Mouse (Mus musculus) c-Kit-positive CD71-positive TER-119-positive erythroid progenitor cells, embryonic 14.5 days (primary cell): ENCODE data around the gene Ccdc9.
"Not testable (repeated sequence)": the region's sequence is repeated elsewhere in the genome, so short reads cannot be mapped to it uniquely, and the experiment has no call there.

Experiments
- DNase-seq: peaks from one replicate; pipeline ENCODE4 v3.0.0-alpha.2; 2013; ENCODE audit warnings: low spot score

The Ccdc9 gene

DNA sequence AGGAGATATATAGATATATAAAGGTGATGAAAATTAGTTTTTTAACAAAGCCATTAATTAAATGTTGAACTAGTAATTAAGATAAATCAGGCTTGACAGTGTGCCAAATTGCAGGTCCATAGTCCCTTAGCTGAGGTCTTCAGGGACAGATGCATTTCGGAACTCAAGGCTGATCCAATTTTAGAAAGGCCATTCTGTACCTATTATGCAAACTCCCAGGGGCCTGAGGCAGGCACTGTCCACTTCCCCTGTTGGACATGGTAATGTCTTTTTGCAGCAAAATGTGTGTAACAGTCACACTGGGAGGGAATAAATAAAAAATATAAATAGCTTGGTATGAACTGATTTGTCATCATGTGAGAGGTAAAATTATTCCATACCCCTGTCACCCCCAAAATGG is 15.5 kb downstream of the Ccdc9 start:
- no peak for DNase-seq

DNA sequence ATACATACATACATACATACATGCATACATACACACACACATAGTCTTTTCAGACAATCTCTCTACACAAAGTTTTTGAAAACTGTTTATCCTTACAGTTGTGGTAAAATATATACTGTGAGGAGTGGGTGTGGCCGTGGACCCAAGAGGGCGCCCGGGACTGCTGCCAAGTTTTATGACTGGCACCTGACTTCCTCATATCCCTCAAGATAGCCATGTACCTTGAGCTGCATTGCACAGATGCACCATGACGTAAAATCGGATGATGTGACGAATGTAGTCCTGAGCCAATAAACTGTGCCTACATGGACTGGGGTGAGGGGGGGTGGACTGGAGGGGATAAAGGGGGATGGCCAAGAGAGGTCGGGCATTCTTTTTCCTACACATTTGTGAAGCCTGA is 20.0 kb downstream of the Ccdc9 start:
- not testable (repeated sequence) for DNase-seq

DNA sequence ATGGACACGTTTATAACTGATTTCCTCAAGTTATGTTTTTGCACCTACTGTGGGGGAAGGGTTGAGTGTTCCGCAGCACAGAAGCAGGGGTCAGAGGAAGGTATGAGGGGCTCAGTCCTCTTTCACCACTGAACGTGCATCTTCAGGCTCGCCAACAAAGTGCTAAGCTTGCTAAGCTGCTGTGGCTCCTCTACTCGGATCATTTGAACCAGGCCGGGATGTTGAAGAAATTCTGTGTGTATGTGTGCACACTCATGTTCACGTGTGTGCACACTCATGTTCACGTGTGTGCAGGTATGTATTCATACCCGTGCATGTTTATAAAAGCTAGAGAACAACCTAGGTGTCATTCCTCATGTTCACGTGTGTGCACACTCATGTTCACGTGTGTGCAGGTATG is 20.7 kb downstream of the Ccdc9 start:
- no peak for DNase-seq

DNA sequence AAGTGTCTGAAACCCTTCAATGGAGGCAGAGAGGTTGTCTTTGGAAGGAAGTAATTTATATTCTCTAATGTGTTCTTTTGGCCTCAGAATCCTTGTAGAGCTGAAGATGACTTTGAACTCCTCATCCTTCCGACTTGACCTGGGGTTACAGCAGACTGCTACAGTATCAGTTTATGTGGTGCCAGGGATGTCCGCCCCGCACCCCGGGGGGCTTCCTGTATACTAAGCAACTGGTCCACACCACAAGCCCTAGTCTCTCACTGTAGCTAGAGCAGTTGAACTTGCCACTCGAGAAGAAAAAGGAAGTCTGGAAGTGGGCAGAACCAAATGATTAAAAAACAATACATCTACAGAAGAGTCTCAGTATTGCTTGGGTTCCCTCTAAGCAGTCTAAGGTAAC is 22.8 kb downstream of the Ccdc9 start:
- no peak for DNase-seq

DNA sequence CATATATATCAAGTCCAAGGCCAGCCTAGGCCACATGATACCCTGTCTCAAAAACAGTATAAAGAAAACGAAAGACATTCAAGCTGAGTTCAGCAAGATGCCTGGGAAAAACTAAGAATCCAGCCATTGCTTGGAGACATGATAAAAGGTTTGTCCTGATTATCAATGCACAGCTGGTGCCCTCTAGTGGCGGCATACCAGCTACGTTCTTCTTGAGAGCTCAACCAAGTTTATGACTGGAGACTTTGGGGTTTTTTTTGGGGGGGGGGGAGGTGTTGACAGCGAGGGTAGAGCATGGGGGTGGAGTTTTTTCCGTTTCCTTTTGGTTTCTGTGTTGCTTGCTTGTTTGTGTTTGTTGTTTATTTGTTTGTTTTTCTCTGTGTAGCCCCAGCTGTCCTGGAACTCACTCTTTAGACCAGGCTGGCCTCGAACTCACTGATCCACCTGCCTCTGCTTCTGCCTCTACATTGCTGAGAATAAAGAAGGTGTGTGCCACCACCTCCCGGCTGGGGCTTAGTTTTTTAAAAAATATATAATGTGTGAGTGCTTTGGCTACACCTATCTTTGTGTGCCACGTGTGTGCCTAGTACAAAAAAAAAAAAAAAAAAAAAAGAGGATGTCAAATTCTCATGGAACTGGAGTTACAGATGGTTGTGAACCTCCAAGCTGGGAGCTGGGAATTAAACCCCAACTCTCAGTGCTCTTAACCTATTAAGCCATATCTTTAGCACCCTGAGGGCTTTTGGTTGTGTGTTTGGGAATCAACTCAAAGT is 23.4 kb downstream of the Ccdc9 start:
- DNase-seq, result peak; percentile 84

DNA sequence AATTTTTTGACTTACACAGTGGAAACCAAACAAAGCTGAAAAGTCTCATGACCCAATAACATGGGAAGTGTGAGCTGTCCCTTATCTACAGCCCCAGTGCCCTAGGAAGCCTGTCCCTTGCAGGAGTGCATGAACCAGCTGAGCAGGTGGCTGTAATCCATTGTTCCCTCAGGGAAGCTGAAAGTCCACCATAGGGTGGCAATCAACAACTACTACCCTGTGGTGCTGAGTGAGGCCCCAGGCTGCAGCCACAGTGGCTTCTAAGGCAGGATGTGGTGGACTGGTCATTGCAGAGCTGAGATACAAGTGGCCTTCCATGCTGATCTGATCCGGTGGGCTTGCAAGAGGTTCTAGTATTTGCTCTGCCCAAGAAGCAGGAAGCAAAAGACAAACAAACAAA is 25.5 kb downstream of the Ccdc9 start:
- DNase-seq, result no peak

DNA sequence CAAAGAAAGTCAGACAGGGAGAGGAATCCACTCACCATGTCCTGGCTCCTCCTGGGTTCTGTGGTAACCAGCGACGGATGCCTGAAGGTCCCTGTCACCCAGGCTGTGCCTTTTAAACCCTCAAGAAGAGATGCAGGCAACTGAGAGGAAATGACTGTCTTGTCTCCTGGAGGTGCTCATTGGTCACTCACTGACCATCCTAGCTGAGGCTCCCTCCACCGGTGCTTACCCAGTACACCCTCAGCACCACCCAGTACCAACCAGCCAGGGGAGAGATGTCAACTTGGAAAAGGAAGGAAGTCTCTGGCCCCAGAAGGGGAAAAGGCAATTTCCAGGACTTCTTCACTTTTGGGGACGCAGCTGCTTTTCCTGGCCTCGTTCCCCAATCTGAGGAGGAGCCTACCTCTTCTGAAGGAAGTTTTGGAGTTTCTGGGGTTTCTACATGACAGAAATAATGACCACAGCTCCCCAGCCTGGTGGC is 27.4 kb downstream of the Ccdc9 start, which contains the start of gene C5ar1:
Gene C5ar1 (minus strand): TSS at position 431 of the 481 bp plus-strand sequence.
- no peak for DNase-seq

DNA sequence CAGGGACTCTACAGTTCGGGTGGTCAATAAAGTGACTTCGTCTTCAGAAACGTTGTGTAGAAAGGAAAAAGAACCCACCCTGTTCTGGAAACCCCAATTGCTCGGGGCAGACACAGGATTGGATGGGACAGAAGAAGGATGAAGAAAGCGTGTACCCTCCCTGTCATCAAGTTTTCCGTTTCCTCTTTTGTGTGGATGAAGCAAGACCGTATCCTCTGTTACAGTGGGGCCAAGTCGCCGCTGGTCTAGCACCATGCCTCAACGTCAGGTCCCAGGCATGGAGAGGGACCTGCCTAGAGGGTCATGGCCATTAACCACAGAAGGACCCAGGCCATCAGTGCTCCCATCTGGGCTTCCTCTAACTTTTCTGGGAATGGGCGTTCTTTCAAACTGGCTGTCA is 28.8 kb downstream of the Ccdc9 start:
- no peak for DNase-seq

DNA sequence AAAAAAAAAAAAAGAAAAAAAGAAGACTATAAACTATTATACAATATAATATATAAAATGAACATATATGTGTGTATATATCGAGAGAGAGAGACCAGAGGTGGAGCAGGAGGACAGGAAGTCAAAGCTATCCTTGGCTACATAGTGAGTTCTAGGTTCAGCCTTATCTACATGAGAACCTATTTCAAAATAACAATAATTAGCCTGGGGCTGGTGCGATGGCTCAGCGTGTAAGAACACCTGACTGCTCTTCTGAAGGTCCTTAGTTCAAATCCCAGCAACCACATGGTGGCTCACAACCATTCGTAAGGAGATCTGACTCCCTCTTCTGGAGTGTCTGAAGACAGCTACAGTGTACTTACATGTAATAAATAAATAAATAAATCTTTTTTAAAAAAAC is 30.6 kb downstream of the Ccdc9 start:
- not testable (repeated sequence) for DNase-seq

DNA sequence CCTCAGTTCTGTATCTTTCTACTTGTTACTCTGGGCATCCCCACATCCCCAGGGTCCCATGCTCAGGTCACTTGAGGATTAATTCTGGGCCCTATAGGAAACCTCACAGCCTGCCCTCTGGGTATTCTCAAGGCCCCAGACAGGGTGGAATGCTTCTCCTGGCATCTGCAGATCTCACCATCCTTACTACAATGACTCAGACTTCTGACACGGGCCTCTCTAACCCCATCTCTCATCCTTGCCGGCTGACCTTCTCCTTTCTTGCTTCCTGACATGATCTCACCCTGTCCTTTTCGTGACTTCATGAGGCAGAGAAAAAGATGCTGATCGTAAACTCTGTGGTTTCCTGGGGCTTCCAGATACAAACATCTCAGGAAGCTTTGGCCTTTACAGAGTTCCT is 32.4 kb downstream of the Ccdc9 start:
- no peak for DNase-seq

DNA sequence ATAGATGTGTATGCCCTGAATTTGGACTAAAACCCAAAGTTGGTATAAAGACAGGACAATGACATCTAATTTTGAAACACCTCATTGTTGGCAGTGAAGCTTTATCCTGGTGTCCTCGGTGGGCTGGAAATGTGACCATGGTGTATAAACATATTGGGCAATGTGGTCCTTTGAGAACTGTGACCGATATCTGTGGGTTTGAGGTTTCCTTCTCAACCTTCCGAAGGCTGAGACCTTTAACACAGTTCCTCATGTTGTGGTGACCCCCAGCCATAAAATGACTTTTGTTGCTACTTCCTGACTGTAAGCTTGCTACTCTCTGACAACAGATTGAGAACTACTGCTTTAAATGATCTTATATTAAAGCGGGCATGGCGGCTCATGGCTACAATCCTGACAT is 35.9 kb downstream of the Ccdc9 start:
- no peak for DNase-seq

DNA sequence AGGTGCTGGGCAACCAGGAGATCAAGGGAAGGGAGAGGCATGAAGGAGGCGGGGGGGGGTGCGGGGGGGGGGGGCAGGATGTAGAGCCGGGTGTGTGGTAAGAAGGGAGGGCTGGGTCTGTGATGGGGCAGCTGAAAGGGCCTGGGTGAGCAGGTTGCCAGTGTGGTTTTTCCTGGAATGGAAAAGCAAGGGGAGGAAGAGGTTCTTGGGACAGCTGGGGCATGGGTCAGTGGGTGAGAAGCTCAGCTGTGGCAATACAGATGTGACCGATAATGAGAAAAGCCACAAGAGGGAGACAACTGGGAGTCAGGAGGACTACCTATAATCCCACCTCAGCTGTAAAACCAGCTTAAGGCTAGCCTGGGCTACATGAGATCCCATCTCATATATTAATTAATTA is 40.6 kb downstream of the Ccdc9 start:
- DNase-seq, result no peak

DNA sequence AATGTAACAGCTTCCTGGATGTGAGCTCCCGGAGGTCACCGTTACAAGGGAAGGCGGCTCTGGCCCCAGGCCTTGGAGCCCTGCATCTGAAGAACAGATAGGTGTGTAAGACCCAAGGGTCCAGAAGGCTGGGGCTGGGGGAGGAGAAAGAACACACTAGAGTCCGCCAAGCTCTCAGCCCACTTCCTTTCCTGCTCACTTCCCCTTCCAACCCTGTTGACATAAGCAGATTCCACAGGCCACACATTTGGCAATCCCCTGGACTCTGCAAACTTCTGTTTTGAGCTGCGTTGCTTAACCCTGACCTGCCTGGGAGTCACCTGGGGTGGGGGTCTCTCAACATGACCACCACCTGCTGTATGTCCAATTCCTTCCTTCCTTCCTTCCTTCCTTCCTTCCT is 42.5 kb downstream of the Ccdc9 start, which contains the start of gene C5ar2:
Gene C5ar2 (minus strand): TSS at position 88 of the 400 bp plus-strand sequence.
- DNase-seq, result no peak

DNA sequence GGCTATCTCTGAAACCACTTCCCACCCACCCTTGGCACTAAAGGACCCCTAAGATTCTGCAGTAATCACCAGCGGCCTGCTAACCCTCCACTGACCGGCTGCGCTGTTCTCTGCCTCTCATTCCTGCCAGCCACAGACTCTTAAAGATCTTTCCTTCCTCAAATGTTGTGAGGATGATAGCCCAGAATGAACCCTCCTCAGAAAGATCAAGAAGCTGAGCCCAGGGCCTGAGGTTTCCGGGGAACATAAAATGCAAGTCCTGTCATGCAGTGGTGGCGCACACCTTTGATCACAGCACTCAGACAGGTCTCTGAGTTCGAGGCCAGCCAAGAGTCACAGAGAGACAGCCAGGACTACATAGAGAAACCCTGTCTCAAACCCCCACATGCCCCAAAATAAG is 44.4 kb downstream of the Ccdc9 start:
- no peak for DNase-seq

DNA sequence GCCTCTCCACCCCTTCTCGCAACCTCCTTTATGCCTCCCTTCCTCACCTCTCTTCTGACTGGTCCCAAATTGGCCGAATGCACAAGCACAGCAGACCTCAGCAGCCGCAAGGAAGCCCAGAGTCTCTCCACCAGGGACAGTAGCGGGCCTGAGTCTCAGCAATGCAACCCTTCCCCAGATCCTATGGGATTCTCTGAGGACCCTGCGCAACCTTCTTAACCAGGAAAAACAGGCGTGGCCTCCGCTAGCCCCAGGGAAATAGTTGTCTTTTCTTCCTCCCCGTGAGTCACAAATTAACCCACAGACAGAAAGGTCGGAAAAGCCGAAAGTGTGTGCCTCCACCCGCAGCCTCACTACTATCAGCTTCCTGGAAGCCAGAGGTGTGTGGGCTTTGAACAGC is 44.8 kb downstream of the Ccdc9 start:
- DNase-seq, result peak; percentile 29

DNA sequence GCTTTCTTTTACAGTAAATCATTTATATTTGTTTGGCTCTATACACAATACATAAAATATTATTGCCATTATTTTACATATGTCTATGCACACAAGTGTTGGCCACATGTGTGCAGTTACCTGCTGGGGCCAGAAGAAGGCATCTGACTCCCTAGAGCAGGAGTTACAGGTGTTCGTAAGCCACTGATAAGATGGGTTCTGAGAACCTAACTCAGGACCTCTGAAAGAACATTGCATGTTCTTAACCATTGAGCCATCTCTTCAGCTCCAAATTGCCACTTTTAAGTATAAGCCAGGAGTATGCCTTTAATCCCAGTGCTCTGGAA is 45.7 kb downstream of the Ccdc9 start:
- peak; percentile 47 for DNase-seq

DNA sequence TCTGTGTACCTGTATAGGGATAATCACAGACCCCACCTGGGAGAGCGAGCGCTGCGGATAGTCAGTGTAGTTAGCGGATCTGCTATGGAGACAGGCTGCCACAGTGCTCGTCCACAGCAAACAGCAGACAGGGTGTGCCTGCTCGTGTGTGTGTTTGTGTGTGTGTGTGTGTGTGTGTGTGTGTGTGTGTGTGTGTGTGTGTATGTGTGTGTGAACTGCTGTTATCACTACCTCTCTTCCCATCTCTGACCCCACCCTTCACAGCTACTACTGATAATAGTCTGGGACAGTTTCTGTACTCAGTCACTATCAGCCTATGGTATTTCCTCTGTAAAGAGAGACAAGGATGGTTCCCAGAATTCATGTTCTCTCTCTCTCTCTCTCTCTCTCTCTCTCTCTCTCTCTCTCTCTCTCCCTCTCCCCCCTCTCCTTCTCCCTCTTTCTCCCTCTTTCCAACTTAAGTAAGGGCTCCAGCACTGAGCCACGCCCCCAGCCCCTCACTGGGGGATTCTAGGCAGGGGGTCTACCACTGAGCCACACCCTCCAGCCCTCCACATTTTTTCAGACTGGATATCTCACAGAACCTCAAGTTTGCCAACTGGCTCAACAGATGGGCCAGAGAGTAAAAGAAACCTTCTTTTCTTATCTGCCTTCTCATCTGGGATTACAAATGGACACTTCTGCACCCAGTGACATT is 46.2 kb downstream of the Ccdc9 start:
- DNase-seq, result peak; percentile 64

DNA sequence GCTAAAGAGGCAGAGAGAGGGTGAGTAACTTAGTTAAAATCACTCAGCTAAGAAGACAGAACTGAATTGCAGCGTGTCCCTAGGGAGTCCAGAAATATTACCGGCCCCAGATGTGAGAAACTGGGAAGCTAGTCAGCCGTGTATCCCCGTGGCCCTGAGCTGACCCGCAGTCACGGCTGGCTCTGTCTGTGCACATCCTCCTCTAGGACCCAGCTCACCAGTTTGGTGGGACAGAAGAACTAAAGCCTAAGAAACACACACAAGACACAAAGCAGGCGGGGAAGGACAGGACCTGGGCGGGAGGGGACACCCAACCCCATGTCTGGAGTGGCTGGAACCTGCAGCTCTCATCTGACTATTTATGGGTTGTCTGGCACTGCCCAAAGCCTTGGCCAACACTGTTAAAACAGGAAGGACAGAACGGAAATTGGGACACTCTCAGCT is 47.0 kb downstream of the Ccdc9 start:
- peak; percentile 22 for DNase-seq

DNA sequence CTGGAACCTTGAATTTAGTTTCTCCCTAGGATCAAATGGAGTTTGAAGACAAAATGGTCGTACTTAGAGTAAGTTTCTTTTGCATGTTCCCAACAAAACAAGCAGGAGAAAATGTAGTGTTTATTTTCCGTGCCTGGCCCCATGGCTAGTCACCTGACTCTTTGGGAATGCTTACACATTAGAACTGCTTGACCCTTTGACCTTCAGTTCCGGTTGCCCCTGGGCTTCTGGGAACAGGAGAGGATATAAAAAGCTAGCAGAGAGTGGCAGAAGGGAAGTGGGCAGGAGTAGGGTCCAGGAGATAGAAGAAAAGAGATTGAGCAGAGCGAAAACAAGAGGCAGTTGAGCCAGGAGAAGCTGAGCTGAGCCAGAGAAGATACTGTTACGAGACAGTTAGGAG is 56.7 kb downstream of the Ccdc9 start:
- DNase-seq, result no peak
